Mouse (Mus musculus): ENCODE results near the gene Kcna7. TPM values are rescaled to one million over a fixed set of nuclear protein-coding genes. Genes with fewer than 3 reads are reported as not detected.

Gene Kcna7
- polyA plus RNA-seq, 1 experiment from 2014 or later, result not detected

- Histone ChIP-seq H3K9me3 (ENCODE audit: control insufficient read depth, low read length) (no peaks in the 10 kb centered on the region), H3K4me2 (replicated peaks; ENCODE audit: low read depth, low read length) (no peak overlapping the region), H3K4me1 (ENCODE audit: control insufficient read depth, insufficient read depth, low read length) (0 out of 2 replicates have a peak, but pooled peaks cover 3% of the 10 kb centered on the region), H3K27ac (ENCODE audit: low read depth, low read length) (no peak overlapping the region), H3K27me3 (ENCODE audit: control insufficient read depth, insufficient read depth, low read length) (no peaks in the 10 kb centered on the region), H3K4me3 (ENCODE audit: low read length) (no peak overlapping the region), H3K9ac (ENCODE audit: low read depth, low read length) (no peak overlapping the region), H3K36me3 (ENCODE audit: control insufficient read depth, insufficient read depth, low read length) (peaks cover 51% of the 10 kb centered on the region)
- ATAC-seq (ENCODE audit: low FRiP score, low TSS enrichment), result no peak
- 85% methylated on average over 1 of the region's 1 CpGs for WGBS
Observed at GRCm38 (mm10) chr7:45449974-45450373, 44.5 kb downstream of the Kcna7 start.

GRCm38 (mm10) chr7:45451344-45451982 lies 46.0 kb downstream of the Kcna7 start:
- H3K4me1 ChIP-seq (ENCODE audit: control insufficient read depth, insufficient read depth, low read length), result 0 out of 2 replicates have a peak, but pooled peaks cover 3% of the 10 kb centered on the region
- H3K27me3 ChIP-seq (ENCODE audit: control insufficient read depth, insufficient read depth, low read length), result no peaks in the 10 kb centered on the region
- no peak overlapping the region for H3K4me3 ChIP-seq (ENCODE audit: low read length)
- WGBS, result 52% methylated on average over 23 of the region's 23 CpGs
- no peak overlapping the region for H3K9ac ChIP-seq (ENCODE audit: low read depth, low read length)
- peak; percentile 65 for ATAC-seq (ENCODE audit: low FRiP score, low TSS enrichment)
- peaks cover 54% of the 10 kb centered on the region for H3K36me3 ChIP-seq (ENCODE audit: control insufficient read depth, insufficient read depth, low read length)
- H3K27ac ChIP-seq (ENCODE audit: low read depth, low read length), result no peak overlapping the region
- H3K9me3 ChIP-seq (ENCODE audit: control insufficient read depth, low read length), result no peaks in the 10 kb centered on the region
- no peak overlapping the region for H3K4me2 ChIP-seq (replicated peaks; ENCODE audit: low read depth, low read length)

DNA sequence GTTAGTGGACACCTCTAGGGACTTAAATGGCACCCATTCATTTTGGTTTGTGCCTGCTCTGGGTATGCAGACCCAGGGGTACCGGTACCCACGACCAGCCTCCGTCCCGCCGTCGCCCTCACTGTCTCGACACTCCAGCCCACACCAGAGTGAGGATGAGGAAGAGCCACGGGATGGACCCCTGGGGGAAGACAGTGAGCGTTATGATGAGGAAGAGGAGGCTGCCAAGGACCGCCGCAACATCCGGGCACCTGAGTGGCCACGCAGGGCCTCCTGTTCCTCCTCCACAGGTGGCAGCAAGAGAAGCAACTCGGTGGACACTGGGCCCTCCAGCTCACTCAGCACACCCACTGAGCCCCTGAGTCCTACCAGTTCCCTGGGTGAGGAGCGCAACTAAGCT lies 49.5 kb downstream of the Kcna7 start:
- Histone ChIP-seq H3K27me3 (ENCODE audit: control insufficient read depth, insufficient read depth, low read length) (no peaks in the 10 kb centered on the region), H3K9ac (ENCODE audit: low read depth, low read length) (no peak overlapping the region), H3K4me2 (replicated peaks; ENCODE audit: low read depth, low read length) (no peak overlapping the region), H3K27ac (ENCODE audit: low read depth, low read length) (no peak overlapping the region), H3K36me3 (ENCODE audit: control insufficient read depth, insufficient read depth, low read length) (peaks cover 54% of the 10 kb centered on the region), H3K4me1 (ENCODE audit: control insufficient read depth, insufficient read depth, low read length) (peaks cover 15% of the 10 kb centered on the region), H3K4me3 (ENCODE audit: low read length) (no peak overlapping the region; the same call in 1 of the 2 replicates), H3K9me3 (ENCODE audit: control insufficient read depth, low read length) (no peaks in the 10 kb centered on the region)
- ATAC-seq (ENCODE audit: low FRiP score, low TSS enrichment), result no peak
- WGBS, result 91% methylated on average over 15 of the region's 15 CpGs

DNA sequence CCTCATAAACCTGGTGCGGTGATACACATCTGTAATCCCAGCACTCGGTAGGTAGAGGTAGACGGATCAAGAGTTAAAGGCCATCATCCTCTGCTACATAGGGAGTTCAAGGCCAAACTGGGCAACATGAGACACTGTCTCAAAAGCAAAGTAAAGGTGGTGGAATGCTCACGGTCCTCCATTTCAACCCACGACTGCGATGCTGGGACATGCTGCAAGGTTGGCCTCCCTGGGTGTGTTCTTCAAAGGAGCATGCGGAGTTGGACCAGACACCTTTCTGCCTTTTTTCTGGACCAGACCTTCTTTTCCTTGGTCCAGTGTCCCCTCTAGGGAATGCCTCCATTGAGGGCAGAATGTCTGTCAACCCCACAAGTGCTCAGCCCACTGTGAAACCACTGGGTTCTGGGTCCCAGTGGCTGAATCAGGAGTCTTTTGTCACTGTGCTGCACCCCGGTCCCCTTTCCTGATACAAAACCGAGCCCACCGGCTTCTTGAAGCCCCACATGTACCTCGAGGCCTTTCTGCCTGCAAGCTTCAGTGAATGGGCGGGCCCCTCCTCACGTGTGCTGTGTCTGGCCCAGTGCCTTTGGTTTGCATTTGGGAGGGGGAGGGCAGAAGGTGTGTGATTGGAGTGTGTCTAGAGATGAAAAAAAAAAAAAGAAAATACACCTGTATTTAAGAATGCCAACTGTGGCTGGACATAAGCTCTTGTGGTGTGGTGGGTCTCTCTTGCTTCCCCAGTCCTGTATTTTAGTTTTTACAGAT lies 50.7 kb downstream of the Kcna7 start:
- ATAC-seq (ENCODE audit: low FRiP score, low TSS enrichment), result no peak
- no peaks in the 10 kb centered on the region for H3K9me3 ChIP-seq (ENCODE audit: control insufficient read depth, low read length)
- H3K4me3 ChIP-seq (ENCODE audit: low read length), result no peak overlapping the region
- no peaks in the 10 kb centered on the region for H3K27me3 ChIP-seq (ENCODE audit: control insufficient read depth, insufficient read depth, low read length)
- H3K4me1 ChIP-seq (ENCODE audit: control insufficient read depth, insufficient read depth, low read length), result peaks cover 26% of the 10 kb centered on the region
- H3K4me2 ChIP-seq (replicated peaks; ENCODE audit: low read depth, low read length), result no peak overlapping the region
- WGBS, result 78% methylated on average over 13 of the region's 13 CpGs
- H3K36me3 ChIP-seq (ENCODE audit: control insufficient read depth, insufficient read depth, low read length), result peaks cover 52% of the 10 kb centered on the region
- no peak overlapping the region for H3K9ac ChIP-seq (ENCODE audit: low read depth, low read length)
- H3K27ac ChIP-seq (ENCODE audit: low read depth, low read length), result no peak overlapping the region

GRCm38 (mm10) chr7:45456721-45457203 lies 51.3 kb downstream of the Kcna7 start:
- Histone ChIP-seq H3K9ac (ENCODE audit: low read depth, low read length) (peak overlapping the region; percentile 83; the same call in 1 of the 2 replicates), H3K4me2 (replicated peaks; ENCODE audit: low read depth, low read length) (0 out of 2 replicates have a peak overlapping the region, but pooled peaks have one; percentile 89), H3K4me3 (ENCODE audit: low read length) (no peak overlapping the region; the same call in 1 of the 2 replicates), H3K27ac (ENCODE audit: low read depth, low read length) (peak overlapping the region; percentile 6; the same call in 1 of the 2 replicates), H3K27me3 (ENCODE audit: control insufficient read depth, insufficient read depth, low read length) (no peaks in the 10 kb centered on the region), H3K36me3 (ENCODE audit: control insufficient read depth, insufficient read depth, low read length) (peaks cover 50% of the 10 kb centered on the region), H3K9me3 (ENCODE audit: control insufficient read depth, low read length) (no peaks in the 10 kb centered on the region), H3K4me1 (ENCODE audit: control insufficient read depth, insufficient read depth, low read length) (peaks cover 27% of the 10 kb centered on the region)
- 54% methylated on average over 9 of the region's 9 CpGs for WGBS
- ATAC-seq (ENCODE audit: low FRiP score, low TSS enrichment), result no peak

DNA sequence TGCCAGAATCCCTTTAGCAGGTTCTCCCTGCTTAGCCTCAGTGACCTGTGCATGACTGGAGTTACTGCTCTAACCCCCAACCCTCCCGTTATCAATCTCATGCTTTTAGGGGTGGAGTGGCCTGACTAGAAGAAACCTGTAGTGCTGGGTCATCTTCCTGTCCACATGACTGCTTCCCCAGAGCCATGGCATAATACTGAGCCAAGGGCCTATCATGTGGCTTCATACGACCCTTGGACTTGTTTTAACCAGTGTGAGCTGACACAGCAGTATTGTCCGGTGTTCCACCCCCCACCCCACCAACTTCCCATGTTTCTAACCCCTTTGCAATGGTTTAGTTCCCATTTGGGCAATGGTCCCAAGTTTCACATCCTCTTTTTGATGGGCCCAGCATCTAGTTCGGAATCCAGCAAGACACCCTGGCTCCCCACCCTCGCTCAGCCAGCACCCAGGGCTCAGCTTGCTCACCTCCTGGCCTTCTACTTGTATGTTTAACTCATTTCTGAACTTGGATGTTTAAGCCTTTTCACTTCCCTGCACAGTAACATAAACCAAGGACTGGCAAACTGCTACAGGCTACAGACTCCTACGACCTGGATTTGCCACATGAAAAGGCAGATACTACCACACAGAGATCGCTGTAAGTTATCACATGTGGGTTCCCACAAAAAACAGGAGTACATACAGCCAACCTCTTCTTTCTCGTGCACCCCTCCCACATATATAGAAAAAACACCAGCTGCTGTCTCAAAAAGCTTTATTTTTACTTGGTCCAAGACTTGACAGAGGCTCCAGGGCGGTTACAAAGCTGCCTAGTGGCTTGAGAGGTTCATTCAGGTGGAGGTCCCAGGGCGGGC lies 52.0 kb downstream of the Kcna7 start:
- no peaks in the 10 kb centered on the region for H3K27me3 ChIP-seq (ENCODE audit: control insufficient read depth, insufficient read depth, low read length)
- peaks cover 27% of the 10 kb centered on the region for H3K4me1 ChIP-seq (ENCODE audit: control insufficient read depth, insufficient read depth, low read length)
- 55% methylated on average over 10 of the region's 10 CpGs for WGBS
- H3K4me2 ChIP-seq (replicated peaks; ENCODE audit: low read depth, low read length), result peak overlapping the region; percentile 89
- peaks cover 46% of the 10 kb centered on the region for H3K36me3 ChIP-seq (ENCODE audit: control insufficient read depth, insufficient read depth, low read length)
- ATAC-seq (ENCODE audit: low FRiP score, low TSS enrichment), result no peak
- H3K9ac ChIP-seq (ENCODE audit: low read depth, low read length), result peak overlapping the region; percentile 83; the same call in 1 of the 2 replicates
- H3K9me3 ChIP-seq (ENCODE audit: control insufficient read depth, low read length), result no peaks in the 10 kb centered on the region
- H3K4me3 ChIP-seq (ENCODE audit: low read length), result peak overlapping the region; percentile 76
- H3K27ac ChIP-seq (ENCODE audit: low read depth, low read length), result peak overlapping the region; percentile 6; the same call in 1 of the 2 replicates

DNA sequence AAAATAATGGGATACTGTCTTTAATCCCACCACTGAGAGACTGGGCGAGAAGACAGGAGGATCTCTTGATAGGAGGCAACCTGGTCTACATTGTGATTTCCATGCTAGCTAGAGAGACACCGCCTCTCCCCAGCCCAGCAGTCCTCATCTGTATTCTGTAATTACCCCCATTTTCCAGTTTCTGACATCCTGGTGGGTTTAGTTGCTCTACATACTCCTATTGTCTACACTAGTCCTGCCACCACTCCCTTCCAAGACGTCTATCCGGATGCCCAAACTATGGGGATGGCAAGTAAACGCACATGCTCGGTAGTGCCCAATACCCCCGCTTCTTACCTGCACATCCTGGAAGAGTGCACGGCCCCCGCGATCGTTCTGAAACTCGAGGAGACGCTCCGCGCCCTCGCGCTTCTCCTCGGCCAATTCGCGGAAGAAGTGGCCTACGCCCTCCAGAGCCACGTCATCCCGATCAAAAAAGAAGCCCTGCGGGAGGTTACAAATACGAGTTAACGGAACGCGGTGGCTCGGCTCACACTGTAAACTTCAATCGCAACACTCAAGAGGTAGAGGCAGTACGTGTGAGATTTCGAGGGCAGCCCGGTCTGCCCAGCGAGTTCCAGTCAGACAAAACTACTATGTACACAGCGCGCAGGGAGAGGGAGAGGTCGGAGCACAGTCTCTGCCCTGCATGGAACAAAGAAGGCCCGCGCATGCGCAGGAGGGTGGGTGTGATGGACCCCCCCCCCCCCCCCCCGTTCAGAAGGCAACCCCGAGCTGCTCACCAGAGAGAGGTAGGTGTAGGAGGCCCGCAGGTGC lies 53.5 kb downstream of the Kcna7 start:
- peak; percentile 58 for ATAC-seq (ENCODE audit: low FRiP score, low TSS enrichment)
- Histone ChIP-seq H3K27me3 (ENCODE audit: control insufficient read depth, insufficient read depth, low read length) (no peaks in the 10 kb centered on the region), H3K36me3 (ENCODE audit: control insufficient read depth, insufficient read depth, low read length) (peaks cover 49% of the 10 kb centered on the region), H3K4me3 (ENCODE audit: low read length) (peak overlapping the region; percentile 76), H3K4me2 (replicated peaks; ENCODE audit: low read depth, low read length) (peak overlapping the region; percentile 89), H3K9ac (ENCODE audit: low read depth, low read length) (peak overlapping the region; percentile 83), H3K9me3 (ENCODE audit: control insufficient read depth, low read length) (no peaks in the 10 kb centered on the region), H3K27ac (ENCODE audit: low read depth, low read length) (peak overlapping the region; percentile 78), H3K4me1 (ENCODE audit: control insufficient read depth, insufficient read depth, low read length) (peaks cover 27% of the 10 kb centered on the region)
- WGBS, result under 1% methylated on average over 41 of the region's 43 CpGs
